Mouse (Mus musculus): ENCODE data around the gene Faap20. TPM values are rescaled to one million over a fixed set of nuclear protein-coding genes. Genes with fewer than 3 reads are reported as not detected.

The Faap20 gene
- polyA plus RNA-seq (2014; fragmentation: Nextera tagmentation; extraction: Ambion mirVana), result 101 and 110 TPM in 2 replicates

GRCm38 (mm10) chr4:155249648-155250351, at the start of gene Faap20:
TSS of gene Faap20 (plus strand) at chr4:155249802.
- no peaks in the 10 kb centered on the region for H3K27me3 ChIP-seq (ENCODE audit: control insufficient read depth, insufficient read depth, low read length)
- DNase-seq (ENCODE audit: low spot score, missing footprints) (peak; percentile 98), ATAC-seq (ENCODE audit: low FRiP score) (peak; percentile 90)
- H3K4me2 ChIP-seq, result peak within 1 kb of the TSS; percentile 96
- H3K9me3 ChIP-seq (ENCODE audit: control insufficient read depth, low read length), result no peaks in the 10 kb centered on the region; the same call in 1 of the 2 replicates
- H3K4me1 ChIP-seq (ENCODE audit: control insufficient read depth, insufficient read depth, low read length), result peaks cover 20% of the 10 kb centered on the region
- H3K36me3 ChIP-seq (ENCODE audit: control insufficient read depth, insufficient read depth, low read length), result no peaks in the 10 kb centered on the region
- peak within 1 kb of the TSS; percentile 94 for H3K27ac ChIP-seq (ENCODE audit: low read depth, low read length)
- WGBS, result under 1% methylated on average over 56 of the region's 58 CpGs
- peak within 1 kb of the TSS; percentile 88 for H3K9ac ChIP-seq (ENCODE audit: low read length)
- H3K4me3 ChIP-seq (ENCODE audit: low read depth, low read length), result peak within 1 kb of the TSS; percentile 67

GRCm38 (mm10) chr4:155200861-155201390, 48.7 kb upstream of the Faap20 start:
- ATAC-seq (ENCODE audit: low FRiP score) (no peak), DNase-seq (ENCODE audit: low spot score, missing footprints) (no peak)
- H3K4me1 ChIP-seq (ENCODE audit: control insufficient read depth, insufficient read depth, low read length), result peaks cover 16% of the 10 kb centered on the region
- no peak overlapping the region for H3K4me2 ChIP-seq
- no peak overlapping the region for H3K27ac ChIP-seq (ENCODE audit: low read depth, low read length)
- no peak overlapping the region for H3K9ac ChIP-seq (ENCODE audit: low read length)
- no peaks in the 10 kb centered on the region for H3K36me3 ChIP-seq (ENCODE audit: control insufficient read depth, insufficient read depth, low read length)
- no peak overlapping the region for H3K4me3 ChIP-seq (ENCODE audit: low read depth, low read length)
- no peaks in the 10 kb centered on the region for H3K27me3 ChIP-seq (ENCODE audit: control insufficient read depth, insufficient read depth, low read length)
- 87% methylated on average over 3 of the region's 3 CpGs for WGBS
- H3K9me3 ChIP-seq (ENCODE audit: control insufficient read depth, low read length), result no peaks in the 10 kb centered on the region

- Histone ChIP-seq H3K27me3 (ENCODE audit: control insufficient read depth, insufficient read depth, low read length) (no peaks in the 10 kb centered on the region), H3K9me3 (ENCODE audit: control insufficient read depth, low read length) (no peaks in the 10 kb centered on the region), H3K4me1 (ENCODE audit: control insufficient read depth, insufficient read depth, low read length) (peaks cover 16% of the 10 kb centered on the region), H3K9ac (ENCODE audit: low read length) (no peak overlapping the region), H3K4me2 (no peak overlapping the region), H3K27ac (ENCODE audit: low read depth, low read length) (no peak overlapping the region), H3K4me3 (ENCODE audit: low read depth, low read length) (no peak overlapping the region), H3K36me3 (ENCODE audit: control insufficient read depth, insufficient read depth, low read length) (no peaks in the 10 kb centered on the region)
- ATAC-seq (ENCODE audit: low FRiP score), result no peak
- no peak for DNase-seq (ENCODE audit: low spot score, missing footprints)
- 90% methylated on average over 7 of the region's 7 CpGs for WGBS
Observed at GRCm38 (mm10) chr4:155201764-155202163, 47.8 kb upstream of the Faap20 start.

- Histone ChIP-seq H3K9me3 (ENCODE audit: control insufficient read depth, low read length) (no peaks in the 10 kb centered on the region), H3K36me3 (ENCODE audit: control insufficient read depth, insufficient read depth, low read length) (peaks cover 2% of the 10 kb centered on the region; the same call in 1 of the 2 replicates), H3K4me3 (ENCODE audit: low read depth, low read length) (no peak overlapping the region), H3K9ac (ENCODE audit: low read length) (no peak overlapping the region), H3K27ac (ENCODE audit: low read depth, low read length) (no peak overlapping the region), H3K27me3 (ENCODE audit: control insufficient read depth, insufficient read depth, low read length) (no peaks in the 10 kb centered on the region), H3K4me1 (ENCODE audit: control insufficient read depth, insufficient read depth, low read length) (peaks cover 17% of the 10 kb centered on the region), H3K4me2 (no peak overlapping the region)
- ATAC-seq (ENCODE audit: low FRiP score) (no peak), DNase-seq (ENCODE audit: low spot score, missing footprints) (no peak)
- WGBS, result 68% methylated on average over 6 of the region's 6 CpGs
Observed at GRCm38 (mm10) chr4:155205919-155206318, 43.7 kb upstream of the Faap20 start.

GRCm38 (mm10) chr4:155206498-155206897, 43.1 kb upstream of the Faap20 start:
- no peak overlapping the region for H3K27ac ChIP-seq (ENCODE audit: low read depth, low read length)
- H3K9me3 ChIP-seq (ENCODE audit: control insufficient read depth, low read length), result no peaks in the 10 kb centered on the region
- H3K4me2 ChIP-seq, result no peak overlapping the region
- H3K36me3 ChIP-seq (ENCODE audit: control insufficient read depth, insufficient read depth, low read length), result peaks cover 7% of the 10 kb centered on the region
- H3K4me3 ChIP-seq (ENCODE audit: low read depth, low read length), result no peak overlapping the region
- no peak for ATAC-seq (ENCODE audit: low FRiP score)
- H3K9ac ChIP-seq (ENCODE audit: low read length), result no peak overlapping the region
- 81% methylated on average over 7 of the region's 8 CpGs for WGBS
- no peak for DNase-seq (ENCODE audit: low spot score, missing footprints)
- H3K27me3 ChIP-seq (ENCODE audit: control insufficient read depth, insufficient read depth, low read length), result no peaks in the 10 kb centered on the region
- peaks cover 17% of the 10 kb centered on the region for H3K4me1 ChIP-seq (ENCODE audit: control insufficient read depth, insufficient read depth, low read length)

GRCm38 (mm10) chr4:155207841-155208240, 41.8 kb upstream of the Faap20 start:
- Histone ChIP-seq H3K4me3 (ENCODE audit: low read depth, low read length) (no peak overlapping the region), H3K4me2 (no peak overlapping the region), H3K9ac (ENCODE audit: low read length) (0 out of 2 replicates have a peak overlapping the region, but pooled peaks have one; percentile 9), H3K27me3 (ENCODE audit: control insufficient read depth, insufficient read depth, low read length) (no peaks in the 10 kb centered on the region), H3K27ac (ENCODE audit: low read depth, low read length) (0 out of 2 replicates have a peak overlapping the region, but pooled peaks have one; percentile 5), H3K4me1 (ENCODE audit: control insufficient read depth, insufficient read depth, low read length) (peaks cover 17% of the 10 kb centered on the region), H3K36me3 (ENCODE audit: control insufficient read depth, insufficient read depth, low read length) (peaks cover 7% of the 10 kb centered on the region), H3K9me3 (ENCODE audit: control insufficient read depth, low read length) (no peaks in the 10 kb centered on the region)
- WGBS, result 51% methylated on average over 3 of the region's 3 CpGs
- no peak for DNase-seq (ENCODE audit: low spot score, missing footprints)
- ATAC-seq (ENCODE audit: low FRiP score), result no peak

- ATAC-seq (ENCODE audit: low FRiP score) (no peak), DNase-seq (ENCODE audit: low spot score, missing footprints) (no peak)
- 65% methylated on average over 7 of the region's 7 CpGs for WGBS
- no peaks in the 10 kb centered on the region for H3K27me3 ChIP-seq (ENCODE audit: control insufficient read depth, insufficient read depth, low read length)
- no peak overlapping the region for H3K4me3 ChIP-seq (ENCODE audit: low read depth, low read length)
- no peak overlapping the region for H3K9ac ChIP-seq (ENCODE audit: low read length)
- no peak overlapping the region for H3K4me2 ChIP-seq
- H3K9me3 ChIP-seq (ENCODE audit: control insufficient read depth, low read length), result no peaks in the 10 kb centered on the region
- H3K4me1 ChIP-seq (ENCODE audit: control insufficient read depth, insufficient read depth, low read length), result peaks cover 17% of the 10 kb centered on the region
- peaks cover 7% of the 10 kb centered on the region for H3K36me3 ChIP-seq (ENCODE audit: control insufficient read depth, insufficient read depth, low read length)
- peak overlapping the region; percentile 22; the same call in 1 of the 2 replicates for H3K27ac ChIP-seq (ENCODE audit: low read depth, low read length)
Observed at GRCm38 (mm10) chr4:155208613-155209012, 41.0 kb upstream of the Faap20 start.

GRCm38 (mm10) chr4:155209079-155209478, 40.5 kb upstream of the Faap20 start:
- no peak overlapping the region for H3K4me3 ChIP-seq (ENCODE audit: low read depth, low read length)
- H3K4me1 ChIP-seq (ENCODE audit: control insufficient read depth, insufficient read depth, low read length), result peaks cover 18% of the 10 kb centered on the region
- H3K4me2 ChIP-seq, result no peak overlapping the region
- no peaks in the 10 kb centered on the region for H3K9me3 ChIP-seq (ENCODE audit: control insufficient read depth, low read length)
- no peak overlapping the region for H3K27ac ChIP-seq (ENCODE audit: low read depth, low read length)
- no peak overlapping the region for H3K9ac ChIP-seq (ENCODE audit: low read length)
- ATAC-seq (ENCODE audit: low FRiP score), result no peak
- H3K36me3 ChIP-seq (ENCODE audit: control insufficient read depth, insufficient read depth, low read length), result peaks cover 7% of the 10 kb centered on the region
- no peak for DNase-seq (ENCODE audit: low spot score, missing footprints)
- no peaks in the 10 kb centered on the region for H3K27me3 ChIP-seq (ENCODE audit: control insufficient read depth, insufficient read depth, low read length)

- no peak overlapping the region for H3K27ac ChIP-seq (ENCODE audit: low read depth, low read length)
- 93% methylated on average over 5 of the region's 5 CpGs for WGBS
Observed at GRCm38 (mm10) chr4:155209494-155209893, 40.1 kb upstream of the Faap20 start.

More at GRCm38 (mm10) chr4:155209494-155209893, 40.1 kb upstream of the Faap20 start:
- Histone ChIP-seq H3K9ac (ENCODE audit: low read length) (no peak overlapping the region), H3K27me3 (ENCODE audit: control insufficient read depth, insufficient read depth, low read length) (no peaks in the 10 kb centered on the region), H3K4me2 (no peak overlapping the region), H3K4me1 (ENCODE audit: control insufficient read depth, insufficient read depth, low read length) (peaks cover 21% of the 10 kb centered on the region), H3K4me3 (ENCODE audit: low read depth, low read length) (no peak overlapping the region), H3K9me3 (ENCODE audit: control insufficient read depth, low read length) (no peaks in the 10 kb centered on the region), H3K36me3 (ENCODE audit: control insufficient read depth, insufficient read depth, low read length) (peaks cover 7% of the 10 kb centered on the region)
- ATAC-seq (ENCODE audit: low FRiP score) (no peak), DNase-seq (ENCODE audit: low spot score, missing footprints) (no peak)

All from midbrain, embryonic 11.5 days (tissue).